Mouse (Mus musculus) liver, embryonic 14.5 days (tissue): Measurements from ENCODE around the gene Zfp618.

Source experiments
- CTCF ChIP-seq: IDR thresholded peaks from 2 replicates; pipeline ENCODE4 v1.5.1; 2016; ENCODE audit warnings: antibody characterized with exemption, low read depth, control low read depth
- EP300 ChIP-seq: IDR thresholded peaks from 2 replicates; pipeline ENCODE4 v1.6.1; 2016; ENCODE audit warnings: antibody characterized with exemption, low read depth

- TF ChIP-seq CTCF, result no peak
- no peak for TF ChIP-seq EP300
Measured at GRCm38 (mm10) chr4:63052662-63053033, 87.3 kb downstream of the Zfp618 start.
